Mouse (Mus musculus) thymus, postnatal 25 days (tissue): ENCODE measurements around the gene Ndufb8.

Experiments
- DNase-seq: peaks from one replicate; pipeline ENCODE4 v3.0.0; 2022

Gene Ndufb8

GRCm38 (mm10) chr19:44554861-44555590, at the start of gene Ndufb8:
Gene Ndufb8, minus strand, starts transcription at chr19:44555440.
- peak; percentile 92 for DNase-seq

DNA sequence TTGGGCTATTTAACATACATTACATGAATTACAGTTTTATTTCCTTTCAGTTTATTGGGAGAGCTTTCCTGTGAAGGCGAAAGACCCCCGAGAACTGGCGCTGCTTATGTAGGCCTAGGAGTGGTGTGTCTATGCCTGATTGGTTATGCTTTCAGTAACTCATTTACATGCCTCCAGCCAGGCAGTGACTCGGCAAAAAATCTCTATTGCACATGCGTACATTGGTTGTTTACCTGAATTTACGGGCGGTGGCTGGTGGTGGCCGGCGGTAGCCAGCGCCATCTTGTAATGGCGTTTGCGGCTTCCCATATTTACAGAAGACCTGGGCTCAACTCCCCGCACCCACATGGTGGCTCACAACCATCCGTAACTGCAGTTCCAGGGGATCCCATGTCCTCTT, 38.9 kb upstream of the Ndufb8 start:
- DNase-seq, result no peak

DNA sequence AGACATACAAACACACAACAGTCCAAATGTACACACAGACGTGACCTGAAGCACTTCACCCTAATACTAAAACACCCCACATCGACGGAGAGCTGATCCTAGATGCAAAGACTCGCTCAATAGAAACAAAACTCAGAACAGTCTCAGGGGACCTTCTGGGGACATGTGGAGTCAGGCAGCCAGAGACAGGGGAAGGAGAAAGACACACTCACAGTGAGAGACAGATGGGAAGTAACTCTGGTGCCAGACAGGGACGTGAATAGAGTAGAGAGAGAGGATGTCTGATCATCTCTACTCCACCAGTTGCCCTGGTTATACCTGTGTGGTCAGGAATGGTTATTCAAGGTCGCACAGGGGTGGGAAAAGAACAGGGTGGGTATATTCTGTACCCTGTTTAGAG, 36.4 kb upstream of the Ndufb8 start:
- no peak for DNase-seq

DNA sequence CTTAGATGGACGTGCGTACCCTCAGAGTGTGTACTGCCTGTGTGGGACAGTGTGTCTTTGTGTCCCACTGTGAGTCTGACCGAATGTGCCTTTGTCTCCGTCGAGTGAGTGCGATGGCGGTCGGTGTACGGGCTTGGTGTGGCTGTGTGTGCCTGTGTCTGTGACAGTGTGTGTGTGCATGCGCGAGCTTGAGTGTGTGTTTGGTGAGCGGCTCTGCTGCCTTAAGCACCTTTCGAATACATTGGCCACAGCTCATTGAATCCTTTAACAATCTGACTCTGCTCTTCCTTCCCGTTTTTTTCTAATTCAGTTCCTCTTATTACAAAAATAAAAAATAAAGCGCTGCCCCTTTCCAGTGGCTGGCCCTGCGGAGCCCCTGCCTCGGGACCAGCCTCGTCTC, 35.8 kb upstream of the Ndufb8 start:
- DNase-seq, result no peak

DNA sequence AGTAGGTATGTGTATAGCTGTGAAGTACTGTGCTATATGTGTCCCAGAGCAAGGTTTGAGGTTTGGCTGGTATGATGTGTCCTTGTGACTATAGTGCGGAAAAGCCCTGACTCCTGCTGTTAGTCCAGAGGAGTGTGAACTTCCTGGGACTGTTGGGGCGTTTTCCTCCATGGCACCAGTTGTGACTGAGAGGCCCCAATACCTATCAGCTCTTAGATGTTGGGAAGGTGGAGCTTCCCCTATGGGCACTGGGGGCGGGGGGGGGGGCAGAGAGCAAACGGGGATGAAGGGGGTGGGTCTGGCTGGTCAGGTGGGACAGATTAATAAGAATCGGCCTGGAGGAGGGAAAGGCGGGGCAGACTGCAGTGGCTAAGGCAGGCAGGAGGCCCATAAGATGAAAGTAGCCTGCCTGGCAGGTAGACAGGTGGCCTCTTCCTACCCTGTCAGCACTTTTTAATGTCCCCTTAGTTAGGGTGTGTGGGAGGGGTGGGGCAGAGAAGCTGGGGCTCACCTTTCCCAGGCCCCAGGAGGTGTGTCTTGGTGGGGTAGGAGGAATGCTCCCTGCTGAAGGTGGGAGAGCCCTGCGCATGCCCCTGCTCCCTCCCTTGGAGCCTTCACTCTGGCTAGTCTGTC, 34.5 kb upstream of the Ndufb8 start:
- no peak for DNase-seq

GRCm38 (mm10) chr19:44588036-44588435, 32.8 kb upstream of the Ndufb8 start:
- no peak for DNase-seq

- DNase-seq, result peak; percentile 92
Measured at GRCm38 (mm10) chr19:44582638-44583309, 27.5 kb upstream of the Ndufb8 start.

- DNase-seq, result no peak
Measured at GRCm38 (mm10) chr19:44582103-44582502, 26.9 kb upstream of the Ndufb8 start.

GRCm38 (mm10) chr19:44578038-44578437, 22.8 kb upstream of the Ndufb8 start:
- peak; percentile 33 for DNase-seq

DNA sequence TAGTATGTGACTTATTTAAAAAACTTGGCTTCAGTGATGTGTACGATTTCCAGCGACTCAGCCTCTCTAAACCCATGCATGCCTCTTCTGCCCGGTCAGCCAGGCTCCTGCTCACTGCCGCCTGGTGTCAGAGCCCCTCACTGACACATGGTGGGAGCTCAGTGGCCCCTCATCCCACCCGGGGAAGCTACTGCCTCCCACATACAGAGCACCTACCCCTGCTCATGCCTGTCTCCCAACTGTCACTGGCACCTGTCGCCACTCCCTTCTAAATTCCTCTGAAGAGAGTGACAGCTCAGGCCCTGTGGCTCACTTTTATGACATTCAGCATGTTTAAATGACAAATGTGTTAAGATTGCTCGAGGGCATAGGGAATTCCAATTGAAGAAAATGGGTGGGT, 21.0 kb upstream of the Ndufb8 start:
- no peak for DNase-seq

DNA sequence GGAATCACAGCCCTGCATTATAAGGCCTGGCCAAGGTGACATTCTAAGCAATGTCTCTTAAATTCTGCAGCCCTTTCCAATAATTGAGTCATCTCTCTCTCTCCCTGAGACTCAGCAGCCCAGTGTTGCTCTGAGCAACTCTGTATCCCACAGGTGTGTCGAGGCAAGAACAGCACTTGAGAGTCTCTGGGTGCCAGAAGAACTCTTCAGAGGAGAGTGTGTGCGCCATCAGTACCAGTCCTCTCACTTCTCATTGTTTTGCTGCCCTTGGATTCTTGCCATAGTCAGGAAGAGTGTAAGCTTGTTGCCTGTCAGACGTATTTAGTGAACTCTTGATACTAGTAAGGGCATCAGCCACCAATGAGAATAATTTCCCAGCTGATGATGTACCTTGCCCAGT, 12.5 kb upstream of the Ndufb8 start:
- no peak for DNase-seq

GRCm38 (mm10) chr19:44564006-44564405, 8.8 kb upstream of the Ndufb8 start:
- DNase-seq, result no peak

- DNase-seq, result peak; percentile 95
Measured at GRCm38 (mm10) chr19:44562652-44563206, 7.5 kb upstream of the Ndufb8 start, which contains the start of gene Hif1an. Gene Hif1an, plus strand, starts transcription at chr19:44562850.

DNA sequence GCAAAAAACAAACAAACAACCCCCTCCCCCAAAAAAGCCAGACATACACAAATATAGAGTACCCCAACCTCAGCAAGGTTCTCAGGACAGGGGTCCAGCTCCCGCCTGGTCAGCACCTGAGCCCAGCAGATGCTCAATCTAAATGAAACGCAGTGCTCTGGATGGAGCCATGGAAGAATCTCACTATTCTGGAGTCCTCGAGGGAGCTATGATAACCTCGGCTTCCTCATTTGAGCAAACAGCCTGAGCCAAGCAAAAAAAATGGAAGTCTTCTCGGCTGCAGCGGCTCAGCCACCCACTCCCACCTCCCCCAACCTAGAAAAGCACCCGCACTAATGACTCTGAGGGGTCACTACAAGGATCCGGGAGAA, 765 bp downstream of the Ndufb8 start:
- no peak for DNase-seq

- DNase-seq, result no peak
Measured at GRCm38 (mm10) chr19:44553286-44553685, 2.0 kb downstream of the Ndufb8 start.

- no peak for DNase-seq
Measured at GRCm38 (mm10) chr19:44552731-44553130, 2.5 kb downstream of the Ndufb8 start, which contains the start of gene Gm20538. Gene Gm20538, minus strand, starts transcription at chr19:44552831.

DNA sequence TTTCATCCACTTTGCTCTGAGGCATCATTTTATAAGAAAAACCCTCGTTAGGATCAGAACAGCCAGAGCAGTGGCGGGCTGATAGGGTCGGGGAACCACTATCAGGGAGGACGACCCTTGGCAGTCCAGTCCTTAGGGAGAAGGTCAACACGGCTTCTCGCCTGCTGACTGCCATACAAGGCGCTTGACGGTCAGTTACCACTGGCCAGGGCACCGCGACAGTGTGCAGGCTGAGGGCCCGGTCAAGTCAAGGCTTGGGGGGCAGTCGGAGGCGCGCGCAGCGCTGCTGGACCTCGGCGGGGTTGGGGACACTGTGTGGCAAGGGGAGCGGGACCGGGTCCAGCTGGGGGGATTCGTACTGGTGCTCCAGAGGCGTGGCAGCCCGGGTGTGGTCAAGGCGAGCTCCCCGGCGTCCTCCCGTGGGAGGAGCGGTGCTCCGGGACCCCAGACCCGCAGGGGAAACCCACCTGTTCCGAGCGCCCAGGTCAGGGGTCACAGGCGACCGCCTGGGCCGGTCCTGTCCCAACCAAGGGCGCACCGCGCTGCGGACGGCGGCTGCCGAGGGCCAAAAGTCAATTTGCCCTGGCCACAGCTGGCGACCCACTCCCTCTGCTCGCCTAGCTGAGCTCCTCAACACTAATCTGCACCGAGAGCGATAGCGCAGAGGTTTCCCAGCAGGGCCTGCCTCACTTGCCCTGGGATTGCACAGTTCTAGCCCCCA, 9.8 kb downstream of the Ndufb8 start, which contains the start of gene Sec31b:
Gene Sec31b, minus strand, starts transcription at position 544 of the 721 bp plus-strand sequence.
- DNase-seq, result peak; percentile 6

- DNase-seq, result peak; percentile 73
Measured at GRCm38 (mm10) chr19:44544775-44545174, 10.5 kb downstream of the Ndufb8 start.

GRCm38 (mm10) chr19:44544372-44544771, 10.9 kb downstream of the Ndufb8 start:
- no peak for DNase-seq

GRCm38 (mm10) chr19:44542694-44543178, 12.5 kb downstream of the Ndufb8 start:
- DNase-seq, result no peak

GRCm38 (mm10) chr19:44537416-44537815, 17.8 kb downstream of the Ndufb8 start:
- no peak for DNase-seq

- no peak for DNase-seq
Measured at GRCm38 (mm10) chr19:44535376-44535775, 19.9 kb downstream of the Ndufb8 start.

GRCm38 (mm10) chr19:44530018-44530417, 25.2 kb downstream of the Ndufb8 start:
- DNase-seq, result no peak
